8 mouse cellular contexts compared by ENCODE assay signal in the genomic region with DNA sequence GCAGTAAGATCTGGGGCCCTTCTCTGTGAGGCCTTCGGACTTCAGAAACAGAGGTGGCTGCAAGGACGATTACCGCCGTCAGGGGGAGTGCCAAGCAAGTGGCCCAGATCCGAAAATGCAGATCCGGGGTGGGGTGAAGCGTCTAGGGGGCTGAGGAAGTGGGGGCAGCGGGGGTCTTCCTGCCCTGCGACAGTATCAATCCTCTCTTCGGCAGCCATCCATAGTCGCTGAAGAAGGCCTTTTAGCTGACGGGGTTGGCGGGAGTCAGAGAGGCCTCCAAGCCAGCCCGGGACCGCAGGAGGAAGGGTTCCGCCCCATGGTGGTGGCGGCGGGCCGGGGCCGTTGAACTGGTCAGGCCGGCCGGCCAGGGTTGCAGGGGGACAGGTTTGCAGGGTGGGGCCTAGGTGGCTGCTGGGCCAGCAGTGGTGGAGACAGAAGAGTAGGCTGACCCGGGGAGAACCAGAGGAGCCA. TPM values are rescaled to one million over a fixed set of nuclear protein-coding genes. Genes with fewer than 3 reads are reported as not detected.
A peak's percentile ranks its signal among the peaks of the same experiment; 100 is the strongest.
DNase-seq lines count a peak whose midpoint lies in the region; ATAC-seq and TF ChIP-seq lines count a peak whose summit lies in the region.

No protein-coding gene starts in this region.

- 0 out of 2 replicates have a peak, but pooled peaks cover 3% of the 10 kb centered on the region for H3K4me1 ChIP-seq in liver, embryonic 13.5 days (replicated peaks)
- no peaks in the 10 kb centered on the region for H3K4me1 ChIP-seq in stomach, postnatal 0 days (replicated peaks; ENCODE audit: control insufficient read depth, insufficient read depth)

- H3K36me3 ChIP-seq in liver, embryonic 13.5 days, result no peaks in the 10 kb centered on the region
- H3K36me3 ChIP-seq in myocyte (ENCODE audit: control insufficient read depth, insufficient read depth), result no peaks in the 10 kb centered on the region
- no peaks in the 10 kb centered on the region for H3K36me3 ChIP-seq in stomach, postnatal 0 days (ENCODE audit: control insufficient read depth, insufficient read depth, low read length)

- no peaks in the 10 kb centered on the region for H3K9me3 ChIP-seq in liver, embryonic 13.5 days (replicated peaks)
- H3K9me3 ChIP-seq in stomach, postnatal 0 days (ENCODE audit: control insufficient read depth, low read length), result no peaks in the 10 kb centered on the region

- H3K9ac ChIP-seq in liver, embryonic 13.5 days, result peak overlapping the region; percentile 60
- H3K9ac ChIP-seq in stomach, postnatal 0 days (ENCODE audit: low read length), result peak overlapping the region; percentile 70

- ATAC-seq in liver, embryonic 13.5 days (ENCODE audit: low read depth), result no peak
- peak; percentile 69 for ATAC-seq in stomach, postnatal 0 days (ENCODE audit: low FRiP score, low TSS enrichment)

- WGBS in liver, embryonic 13.5 days (ENCODE audit: insufficient replicate concordance), result 10% methylated on average over 23 of the region's 23 CpGs
- 9% methylated on average over 18 of the region's 23 CpGs for WGBS in stomach, postnatal 0 days

- peak overlapping the region; percentile 46 for H3K27ac ChIP-seq in layer of hippocampus, adult 2 months
- H3K27ac ChIP-seq in liver, embryonic 13.5 days, result no peak overlapping the region
- peak overlapping the region; percentile 53; the same call in 1 of the 2 replicates for H3K27ac ChIP-seq in stomach, postnatal 0 days (replicated peaks)

- H3K27me3 ChIP-seq in liver, embryonic 13.5 days, result peaks cover 4% of the 10 kb centered on the region; the same call in 1 of the 2 replicates
- no peaks in the 10 kb centered on the region for H3K27me3 ChIP-seq in myocyte (ENCODE audit: control insufficient read depth, insufficient read depth, insufficient read length)
- no peaks in the 10 kb centered on the region for H3K27me3 ChIP-seq in stomach, postnatal 0 days (ENCODE audit: control insufficient read depth, insufficient read depth, low read length)

- TF ChIP-seq POLR2A in myocyte (IDR thresholded peaks at IDR 0.05; ENCODE audit: insufficient read length, low read depth), result no peak

- TF ChIP-seq EP300 in stomach, postnatal 0 days (optimal IDR thresholded peaks at IDR 0.05), result no peak

- TF ChIP-seq CTCF in layer of hippocampus, adult 2 months (conservative IDR thresholded peaks at IDR 0.05), result peak; percentile 70
- TF ChIP-seq CTCF in stomach, postnatal 0 days (IDR thresholded peaks at IDR 0.05; ENCODE audit: low read depth), result peak; percentile 76

- peak overlapping the region; percentile 65 for H3K4me2 ChIP-seq in liver, embryonic 13.5 days
- H3K4me2 ChIP-seq in myocyte (ENCODE audit: low read depth), result peak overlapping the region; percentile 45
- H3K4me2 ChIP-seq in stomach, postnatal 0 days (replicated peaks; ENCODE audit: low read depth), result peak overlapping the region; percentile 55

- peak overlapping the region; percentile 60 for H3ac ChIP-seq in myocyte (ENCODE audit: control insufficient read depth, insufficient read length)

- peak in 1 of 2 experiments; percentile 41 for DNase-seq in layer of hippocampus, adult 2 months (ENCODE audit: low spot score in 2 of 2)
- DNase-seq in layer of hippocampus, postnatal 36 days, result no peak
- DNase-seq in cerebellum, postnatal 25 days, result peak; percentile 58 to 73
- peak; percentile 59 for DNase-seq in gastrocnemius, postnatal 10 days
- peak; percentile 77 for DNase-seq in induced T-regulatory cell, adult 2 months (ENCODE audit: low read depth)
- DNase-seq in liver, embryonic 13.5 days, result peak; percentile 22
- peak; percentile 74 for DNase-seq in stomach, postnatal 0 days (ENCODE audit: low spot score)

- H3K4me3 ChIP-seq in layer of hippocampus, adult 2 months, result peak overlapping the region; percentile 42
- peak overlapping the region; percentile 53 for H3K4me3 ChIP-seq in liver, embryonic 13.5 days (replicated peaks)
- peak overlapping the region; percentile 23 for H3K4me3 ChIP-seq in myocyte
- H3K4me3 ChIP-seq in stomach, postnatal 0 days (ENCODE audit: low read depth, low read length), result peak overlapping the region; percentile 46

- no peaks in the 10 kb centered on the region for H3K79me2 ChIP-seq in myocyte (ENCODE audit: control insufficient read depth, insufficient read depth)

TF ChIP-seq in myocyte, 11 proteins besides CTCF, POLR2A, EP300 and RAD21:
- TF ChIP-seq CEBPB (IDR thresholded peaks at IDR 0.05; ENCODE audit: insufficient read depth, poor library complexity, severe bottlenecking) (no peak), E2F4 (IDR thresholded peaks at IDR 0.05; ENCODE audit: insufficient read depth) (no peak), REST (IDR thresholded peaks at IDR 0.05; ENCODE audit: insufficient read depth, insufficient read length) (no peak), SRF (IDR thresholded peaks at IDR 0.05; ENCODE audit: control insufficient read depth, insufficient read length, low read depth) (no peak), MYOG (IDR thresholded peaks at IDR 0.05; ENCODE audit: control insufficient read depth in 1 of 3, insufficient read depth in 1 of 3, insufficient read length in 2 of 3, low read depth in 2 of 3) (no peak), USF1 (IDR thresholded peaks at IDR 0.05; ENCODE audit: low read depth) (no peak), TCF3 (IDR thresholded peaks at IDR 0.05; ENCODE audit: insufficient read length, low read depth) (no peak), MAX (IDR thresholded peaks at IDR 0.05; ENCODE audit: low read depth) (no peak), TCF12 (IDR thresholded peaks at IDR 0.05; ENCODE audit: insufficient read depth, poor library complexity, severe bottlenecking) (no peak), POLR2AphosphoS2 (IDR thresholded peaks at IDR 0.05; ENCODE audit: insufficient read length, low read depth) (no peak), MYOD1 (IDR thresholded peaks at IDR 0.05; ENCODE audit: control insufficient read depth in 1 of 3, insufficient read length in 2 of 3, low read depth in 2 of 3) (no peak)

RNA-seq across cellular contexts. Expression of a gene that starts 6.9 kb away (rescaled TPM):
- 100 to 1,000 TPM; 156 to 163 TPM for total RNA-seq in layer of hippocampus, adult 2 months (2021)
- total RNA-seq in layer of hippocampus, postnatal 36 days (2021), result 100 to 1,000 TPM; 153 to 154 TPM
- total RNA-seq in gastrocnemius, postnatal 10 days (2021), result 1 to 10 TPM; 4.1 to 5.6 TPM
- 0.28 and 0.44 TPM in 2 replicates for polyA plus RNA-seq in liver, embryonic 13.5 days (2015; fragmentation: Nextera tagmentation; extraction: Ambion mirVana)
- 3.8 TPM for polyA plus RNA-seq in myocyte (2012; fragmentation: generic; extraction: Trizol)
- 3.0 and 3.2 TPM in 2 replicates for polyA plus RNA-seq in stomach, postnatal 0 days (2015; fragmentation: Nextera tagmentation; extraction: Ambion mirVana)

RNA-seq across cellular contexts. Expression of a gene that starts 44.7 kb away (rescaled TPM):
- 10 to 100 TPM; 10.1 to 18.6 TPM for total RNA-seq in layer of hippocampus, adult 2 months (2021)
- 10 to 100 TPM; 10.8 to 12.2 TPM for total RNA-seq in layer of hippocampus, postnatal 36 days (2021)
- 1 to 10 TPM in 1 of 2 experiments, under 1 TPM in 1; 0.23 to 1.6 TPM for total RNA-seq in gastrocnemius, postnatal 10 days (2021)
- 0.07 and 0.15 TPM in 2 replicates for polyA plus RNA-seq in liver, embryonic 13.5 days (2015; fragmentation: Nextera tagmentation; extraction: Ambion mirVana)
- not detected for polyA plus RNA-seq in myocyte (2012; fragmentation: generic; extraction: Trizol)
- polyA plus RNA-seq in stomach, postnatal 0 days (2015; fragmentation: Nextera tagmentation; extraction: Ambion mirVana), result 21.4 and 28.1 TPM in 2 replicates

Comparison
In these comparisons a context has a peak if more than half of its experiments do, and no peak if none do; other contexts are left out.
1. DNase-seq: peak in cerebellum, postnatal 25 days (2 of 2), gastrocnemius, postnatal 10 days (single experiment), induced T-regulatory cell, adult 2 months (single experiment), liver, embryonic 13.5 days (single experiment) and stomach, postnatal 0 days (single experiment); none in layer of hippocampus, postnatal 36 days (0 of 2).
2. RNA of a gene that starts 6.9 kb away (total RNA-seq): 156 to 163 TPM in layer of hippocampus, adult 2 months and 153 to 154 TPM in layer of hippocampus, postnatal 36 days; 4.1 to 5.6 TPM in gastrocnemius, postnatal 10 days; every median in the first group is over 10 times any median in the second.
3. RNA of a gene that starts 44.7 kb away (total RNA-seq): 10.1 to 18.6 TPM in layer of hippocampus, adult 2 months and 10.8 to 12.2 TPM in layer of hippocampus, postnatal 36 days; 0.23 to 1.6 TPM in gastrocnemius, postnatal 10 days; every median in the first group is over 4 times any median in the second.
4. Peak in every context shown above with its lines, with median percentiles within 50 percentile points of each other: H3K4me3 ChIP-seq and H3K4me2 ChIP-seq.